Mouse (Mus musculus): ENCODE data around the gene Cdc25b.

- TF ChIP-seq CTCF (IDR thresholded peaks at IDR 0.05; ENCODE audit: low read depth) (no peak), EP300 (IDR thresholded peaks at IDR 0.05; ENCODE audit: low read depth) (no peak)
Observed at GRCm38 (mm10) chr2:131156987-131157386, 29.8 kb upstream of the Cdc25b start.
